Mouse (Mus musculus) embryonic facial prominence, embryonic 10.5 days (tissue): ENCODE measurements around the gene Fancc. TPM values are rescaled to one million over a fixed set of nuclear protein-coding genes. Genes with fewer than 3 reads are reported as not detected.

Experiments
- DNase-seq: peaks from one replicate; pipeline ENCODE4 v3.0.0-alpha.2; 2017; ENCODE audit warnings: low spot score
- H3K27ac ChIP-seq: fragments of 300-500 bp; sonication (generic); replicated peaks from 2 replicates; pipeline ENCODE4 v1.5.1; 2016; ENCODE audit warnings: mild to moderate bottlenecking
- H3K27me3 ChIP-seq: fragments of 300-500 bp; sonication (generic); replicated peaks from 2 replicates; pipeline ENCODE4 v1.6.1; 2016; ENCODE audit warnings: low read depth, mild to moderate bottlenecking; ENCODE audit not compliant: poor library complexity, severe bottlenecking
- H3K36me3 ChIP-seq: fragments of 300-500 bp; sonication (generic); replicated peaks from 2 replicates; pipeline ENCODE4 v1.6.1; 2016; ENCODE audit warnings: mild to moderate bottlenecking, moderate library complexity
- H3K4me1 ChIP-seq: fragments of 300-500 bp; sonication (generic); 2 replicates; pipeline ENCODE4 v1.6.1; 2016
- H3K4me3 ChIP-seq: fragments of 300-500 bp; sonication (generic); 2 replicates; pipeline ENCODE4 v1.5.1; 2016; ENCODE audit warnings: mild to moderate bottlenecking, moderate library complexity
- H3K9me3 ChIP-seq: fragments of 300-500 bp; sonication (generic); 2 replicates; pipeline ENCODE4 v1.6.1; 2016; ENCODE audit warnings: mild to moderate bottlenecking
- WGBS: fragments of 180-500 bp; shearing (Covaris S2); methylation state at CpG from one replicate; pipeline ENCODE4 v1.1.7; 2016; 5-methylcytosine and 5-hydroxymethylcytosine counted together
- polyA plus RNA-seq: library from polyadenylated mRNA; unstranded; fragments of >200 nt; fragmentation: Nextera tagmentation; extraction: Ambion mirVana; gene quantifications from 2 replicates; pipeline ENCODE4 v1.2.1, GENCODE M21; 2016

Gene Fancc
- polyA plus RNA-seq, 1 experiment from 2014 or later: 25.3 TPM

- H3K27ac ChIP-seq: no peak overlapping the region
- WGBS: 91% methylated on average over 2 of the region's 2 CpGs
- no peaks in the 10 kb centered on the region for H3K27me3 ChIP-seq
- no peaks in the 10 kb centered on the region; the same call in 1 of the 2 replicates for H3K36me3 ChIP-seq
- H3K4me1 ChIP-seq: peaks cover 13% of the 10 kb centered on the region
- DNase-seq: no peak
- H3K4me3 ChIP-seq: no peak overlapping the region
- no peaks in the 10 kb centered on the region for H3K9me3 ChIP-seq
These were observed 92.4 kb downstream of the Fancc start for GRCm38 (mm10) chr13:63404657-63405056.

GRCm38 (mm10) chr13:63402823-63403222, 94.3 kb downstream of the Fancc start:
- 77% methylated on average over 2 of the region's 2 CpGs for WGBS
- Histone ChIP-seq H3K9me3 (no peaks in the 10 kb centered on the region), H3K27ac (no peak overlapping the region), H3K27me3 (no peaks in the 10 kb centered on the region), H3K4me1 (0 out of 2 replicates have a peak, but pooled peaks cover 7% of the 10 kb centered on the region), H3K4me3 (no peak overlapping the region), H3K36me3 (no peaks in the 10 kb centered on the region; the same call in 1 of the 2 replicates)
- DNase-seq: no peak

- H3K27me3 ChIP-seq: no peaks in the 10 kb centered on the region
- no peak for DNase-seq
- H3K9me3 ChIP-seq: no peaks in the 10 kb centered on the region
- H3K27ac ChIP-seq: no peak overlapping the region
- H3K4me1 ChIP-seq: no peaks in the 10 kb centered on the region
- H3K4me3 ChIP-seq: no peak overlapping the region
- 91% methylated on average over 6 of the region's 6 CpGs for WGBS
- H3K36me3 ChIP-seq: peaks cover 3% of the 10 kb centered on the region; the same call in 1 of the 2 replicates
These were observed 97.0 kb downstream of the Fancc start for GRCm38 (mm10) chr13:63400069-63400468.

- H3K9me3 ChIP-seq: no peaks in the 10 kb centered on the region
- 0 out of 2 replicates have a peak, but pooled peaks cover 3% of the 10 kb centered on the region for H3K36me3 ChIP-seq
- no peak overlapping the region for H3K27ac ChIP-seq
- DNase-seq: no peak
- no peak overlapping the region for H3K4me3 ChIP-seq
- WGBS: 89% methylated on average over 1 of the region's 1 CpGs
- no peaks in the 10 kb centered on the region for H3K4me1 ChIP-seq
- no peaks in the 10 kb centered on the region for H3K27me3 ChIP-seq
These were observed 99.7 kb downstream of the Fancc start for GRCm38 (mm10) chr13:63397420-63397819.

GRCm38 (mm10) chr13:63394304-63395063, 102.6 kb downstream of the Fancc start:
- no peak overlapping the region for H3K27ac ChIP-seq
- H3K4me1 ChIP-seq: no peaks in the 10 kb centered on the region
- no peak for DNase-seq
- 0 out of 2 replicates have a peak, but pooled peaks cover 3% of the 10 kb centered on the region for H3K36me3 ChIP-seq
- no peak overlapping the region for H3K4me3 ChIP-seq
- 85% methylated on average over 7 of the region's 7 CpGs for WGBS
- no peaks in the 10 kb centered on the region for H3K9me3 ChIP-seq
- no peaks in the 10 kb centered on the region for H3K27me3 ChIP-seq

GRCm38 (mm10) chr13:63385234-63385633, 111.8 kb downstream of the Fancc start:
- H3K4me1 ChIP-seq: no peaks in the 10 kb centered on the region
- H3K27me3 ChIP-seq: no peaks in the 10 kb centered on the region
- no peak overlapping the region for H3K4me3 ChIP-seq
- H3K9me3 ChIP-seq: no peaks in the 10 kb centered on the region
- WGBS: 85% methylated on average over 2 of the region's 2 CpGs
- no peaks in the 10 kb centered on the region for H3K36me3 ChIP-seq
- H3K27ac ChIP-seq: no peak overlapping the region
- no peak for DNase-seq

GRCm38 (mm10) chr13:63384775-63385174, 112.3 kb downstream of the Fancc start:
- no peak overlapping the region for H3K4me3 ChIP-seq
- DNase-seq: no peak
- WGBS: 93% methylated on average over 3 of the region's 3 CpGs

GRCm38 (mm10) chr13:63382206-63382605, 114.9 kb downstream of the Fancc start:
- Histone ChIP-seq H3K27ac (no peak overlapping the region), H3K4me1 (no peaks in the 10 kb centered on the region), H3K4me3 (no peak overlapping the region), H3K36me3 (no peaks in the 10 kb centered on the region), H3K9me3 (no peaks in the 10 kb centered on the region), H3K27me3 (no peaks in the 10 kb centered on the region)
- WGBS: 67% methylated on average over 2 of the region's 2 CpGs
- DNase-seq: no peak

More at GRCm38 (mm10) chr13:63384775-63385174, 112.3 kb downstream of the Fancc start:
- no peaks in the 10 kb centered on the region for H3K27me3 ChIP-seq
- H3K36me3 ChIP-seq: no peaks in the 10 kb centered on the region
- H3K9me3 ChIP-seq: no peaks in the 10 kb centered on the region
- no peaks in the 10 kb centered on the region for H3K4me1 ChIP-seq
- no peak overlapping the region for H3K27ac ChIP-seq

- no peaks in the 10 kb centered on the region for H3K4me1 ChIP-seq
- 78% methylated on average over 7 of the region's 7 CpGs for WGBS
- H3K36me3 ChIP-seq: 0 out of 2 replicates have a peak, but pooled peaks cover 3% of the 10 kb centered on the region
- no peak overlapping the region for H3K4me3 ChIP-seq
- no peaks in the 10 kb centered on the region for H3K9me3 ChIP-seq
- H3K27ac ChIP-seq: no peak overlapping the region
- DNase-seq: no peak
- no peaks in the 10 kb centered on the region for H3K27me3 ChIP-seq
These were observed 123.5 kb downstream of the Fancc start for GRCm38 (mm10) chr13:63373460-63374166.

- no peak overlapping the region for H3K4me3 ChIP-seq
- H3K27ac ChIP-seq: no peak overlapping the region
- H3K36me3 ChIP-seq: no peaks in the 10 kb centered on the region
- H3K4me1 ChIP-seq: peaks cover 9% of the 10 kb centered on the region
- H3K9me3 ChIP-seq: no peaks in the 10 kb centered on the region
- no peaks in the 10 kb centered on the region for H3K27me3 ChIP-seq
- WGBS: 88% methylated on average over 3 of the region's 3 CpGs
- DNase-seq: no peak
These were observed 135.3 kb downstream of the Fancc start for GRCm38 (mm10) chr13:63361755-63362154.

- no peak for DNase-seq
- Histone ChIP-seq H3K9me3 (no peaks in the 10 kb centered on the region), H3K27me3 (no peaks in the 10 kb centered on the region), H3K27ac (no peak overlapping the region), H3K4me3 (no peak overlapping the region), H3K36me3 (no peaks in the 10 kb centered on the region), H3K4me1 (peaks cover 9% of the 10 kb centered on the region)
- 80% methylated on average over 4 of the region's 4 CpGs for WGBS
These were observed 136.8 kb downstream of the Fancc start for GRCm38 (mm10) chr13:63360111-63360885.

- 91% methylated on average over 4 of the region's 4 CpGs for WGBS
These were observed 137.7 kb downstream of the Fancc start for GRCm38 (mm10) chr13:63359393-63359792.

More at GRCm38 (mm10) chr13:63359393-63359792, 137.7 kb downstream of the Fancc start:
- Histone ChIP-seq H3K4me3 (no peak overlapping the region), H3K27ac (no peak overlapping the region), H3K9me3 (no peaks in the 10 kb centered on the region), H3K4me1 (peaks cover 9% of the 10 kb centered on the region), H3K27me3 (no peaks in the 10 kb centered on the region), H3K36me3 (no peaks in the 10 kb centered on the region)
- no peak for DNase-seq
